Mouse (Mus musculus): Measurements from ENCODE around the gene Ccdc137.

- no peak for TF ChIP-seq CTCF (conservative IDR thresholded peaks at IDR 0.05; ENCODE audit: insufficient read depth, insufficient read length, low read depth, low read length)
- TF ChIP-seq POLR2A (IDR thresholded peaks at IDR 0.05; ENCODE audit: low read depth, low read length), result no peak
These were observed 40.3 kb downstream of the Ccdc137 start for GRCm38 (mm10) chr11:120498226-120498625.
